Mouse (Mus musculus) granulocyte monocyte progenitor cell, adult 5-6 weeks (primary cell): ENCODE measurements around the gene Alox15. TPM values are rescaled to one million over a fixed set of nuclear protein-coding genes. Genes with fewer than 3 reads are reported as not detected.
"Not testable (repeated sequence)": the region's sequence is repeated elsewhere in the genome, so short reads cannot be mapped to it uniquely, and the experiment has no call there.

ENCODE experiments used
- ATAC-seq: replicated peaks from 2 replicates; pipeline ENCODE4 v1.8.0; 2016; ENCODE audit warnings: mild to moderate bottlenecking, moderate TSS enrichment, inconsistent platforms; ENCODE audit not compliant: poor library complexity, severe bottlenecking
- total RNA-seq, 2 experiments: library from RNA; stranded (forward) in 1 of 2; stranded (reverse) in 1 of 2; fragments of 200-712, 200-1000 nt in 1 of 2; fragments of >200 nt in 1 of 2; fragmentation: Nextera tagmentation in 1 of 2; gene quantifications; 2 replicates each; pipeline ENCODE4 v1.2.3; 2014 to 2017

The Alox15 gene
- total RNA-seq (2014; fragmentation: Nextera tagmentation) (not detected in 2 replicates), total RNA-seq (2017) (0.62 and 0.82 TPM in 2 replicates)

- no peak for ATAC-seq
These were observed at the start of gene Alox15 for GRCm38 (mm10) chr11:70351868-70352267. Alox15 (minus strand) TSS chr11:70352031.

- ATAC-seq, result no peak
These were observed 37.6 kb upstream of the Alox15 start for GRCm38 (mm10) chr11:70389421-70389820.

GRCm38 (mm10) chr11:70387436-70387835 is 35.6 kb upstream of the Alox15 start:
- no peak for ATAC-seq

- no peak for ATAC-seq
These were observed 32.3 kb upstream of the Alox15 start for GRCm38 (mm10) chr11:70384136-70384535.

- ATAC-seq, result peak; percentile 46
These were observed 29.5 kb upstream of the Alox15 start for GRCm38 (mm10) chr11:70381330-70381729.

GRCm38 (mm10) chr11:70380478-70381005 is 28.7 kb upstream of the Alox15 start:
- peak; percentile 60 for ATAC-seq

- peak; percentile 58 for ATAC-seq
These were observed 24.2 kb upstream of the Alox15 start for GRCm38 (mm10) chr11:70376054-70376453.

GRCm38 (mm10) chr11:70374302-70374701 is 22.5 kb upstream of the Alox15 start:
- ATAC-seq, result peak; percentile 78

- ATAC-seq, result no peak
These were observed 21.2 kb upstream of the Alox15 start for GRCm38 (mm10) chr11:70372849-70373557.

GRCm38 (mm10) chr11:70372396-70372795 is 20.6 kb upstream of the Alox15 start:
- ATAC-seq, result peak; percentile 88

- ATAC-seq, result not testable (repeated sequence)
These were observed 16.8 kb upstream of the Alox15 start for GRCm38 (mm10) chr11:70368626-70369025.

- not testable (repeated sequence) for ATAC-seq
These were observed 15.9 kb upstream of the Alox15 start for GRCm38 (mm10) chr11:70367701-70368100.

- ATAC-seq, result no peak
These were observed 3.2 kb downstream of the Alox15 start for GRCm38 (mm10) chr11:70348630-70349029.

- no peak for ATAC-seq
These were observed 4.0 kb downstream of the Alox15 start for GRCm38 (mm10) chr11:70347861-70348260.

GRCm38 (mm10) chr11:70345546-70345945 is 6.3 kb downstream of the Alox15 start:
- ATAC-seq, result no peak

GRCm38 (mm10) chr11:70345061-70345460 is 6.8 kb downstream of the Alox15 start:
- no peak for ATAC-seq

GRCm38 (mm10) chr11:70339481-70339880 is 12.3 kb downstream of the Alox15 start:
- no peak for ATAC-seq

- ATAC-seq, result peak; percentile 61; the same call in 1 of the 2 replicates
These were observed 17.4 kb downstream of the Alox15 start for GRCm38 (mm10) chr11:70334477-70334876.

GRCm38 (mm10) chr11:70324726-70325125 is 27.1 kb downstream of the Alox15 start:
- ATAC-seq, result no peak

- ATAC-seq, result no peak
These were observed 29.3 kb downstream of the Alox15 start, which contains the start of gene Alox12e for GRCm38 (mm10) chr11:70322528-70322927. Alox12e (minus strand) TSS chr11:70322628.

GRCm38 (mm10) chr11:70321664-70322063 is 30.2 kb downstream of the Alox15 start:
- ATAC-seq, result peak; percentile 72

GRCm38 (mm10) chr11:70319614-70320013 is 32.2 kb downstream of the Alox15 start:
- no peak for ATAC-seq
